Mouse (Mus musculus) heart, postnatal 36 days (tissue): Measurements from ENCODE around the gene Tnmd. TPM values are rescaled to one million over a fixed set of nuclear protein-coding genes. Genes with fewer than 3 reads are reported as not detected.

Experiments
- DNase-seq, 2 experiments: peaks; one replicate each; pipeline ENCODE4 v3.0.0; 2021 to 2022
- intact Hi-C: fragments of 180-260 bp; cut with DNase I; formaldehyde crosslinking; loops from one replicate; pipeline ENCODE4 v1.15.1; 2025
- total RNA-seq, 2 experiments: library from RNA; stranded (reverse); gene quantifications; 2 replicates each; pipeline ENCODE4 v1.2.3; 2021

Tnmd gene
- not detected for total RNA-seq

GRCm38 (mm10) chrX:133850680-133851079 lies at the start of gene Tnmd:
TSS of gene Tnmd (plus strand) at chrX:133850980.
- DNase-seq = no peak
- intact Hi-C loops = no loop called here

DNA sequence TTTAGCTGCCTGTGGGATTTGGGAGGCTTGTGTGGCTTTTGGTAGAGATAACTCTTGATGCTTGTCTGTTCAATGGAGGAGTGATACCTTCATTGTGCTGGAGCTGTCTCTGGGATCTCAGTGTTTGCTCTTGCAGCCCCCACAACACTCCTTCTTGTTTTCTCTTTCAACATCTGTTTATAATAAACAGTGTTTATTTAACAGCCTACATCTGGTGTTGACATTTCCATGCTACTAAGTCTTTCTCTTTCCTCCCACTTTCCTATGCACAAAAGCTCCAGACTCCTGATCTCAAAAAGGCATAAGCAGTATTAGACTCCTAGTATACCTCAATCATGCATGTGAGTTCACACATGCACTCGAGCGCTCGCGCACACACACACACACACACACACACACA lies 2.9 kb downstream of the Tnmd start:
- intact Hi-C loops = no loop called here
- DNase-seq = no peak

- DNase-seq = no peak
- intact Hi-C loops = loop anchor here (5.0 kb wide), 1 partner anchor 132 kb away; no protein-coding TSS in a partner anchor
Observed at GRCm38 (mm10) chrX:133869743-133870142, 19.0 kb downstream of the Tnmd start.

DNA sequence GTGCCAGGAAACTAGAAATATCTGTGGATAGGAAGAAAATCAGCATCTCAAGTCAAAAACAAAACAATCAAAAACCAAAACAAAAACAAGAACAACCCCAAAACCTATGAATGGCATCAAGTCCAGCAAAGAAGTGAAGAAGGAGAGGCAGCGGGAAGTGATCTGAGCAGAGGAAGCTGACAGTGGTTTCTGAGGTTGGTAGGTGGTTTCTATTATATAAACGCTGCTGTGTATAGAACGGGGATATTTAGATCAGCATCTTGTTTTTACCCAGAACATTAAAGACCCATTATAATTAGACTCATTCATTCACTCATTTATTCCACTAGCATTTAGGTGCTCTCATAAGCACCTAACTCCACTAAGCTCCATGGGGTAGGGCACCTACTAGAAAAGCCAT lies 36.5 kb downstream of the Tnmd start:
- intact Hi-C loops = no loop called here

GRCm38 (mm10) chrX:133888111-133888510 lies 37.3 kb downstream of the Tnmd start:
- no peak for DNase-seq
- intact Hi-C loops = no loop called here

More for the DNA sequence above, 36.5 kb downstream of the Tnmd start:
- no peak for DNase-seq

DNA sequence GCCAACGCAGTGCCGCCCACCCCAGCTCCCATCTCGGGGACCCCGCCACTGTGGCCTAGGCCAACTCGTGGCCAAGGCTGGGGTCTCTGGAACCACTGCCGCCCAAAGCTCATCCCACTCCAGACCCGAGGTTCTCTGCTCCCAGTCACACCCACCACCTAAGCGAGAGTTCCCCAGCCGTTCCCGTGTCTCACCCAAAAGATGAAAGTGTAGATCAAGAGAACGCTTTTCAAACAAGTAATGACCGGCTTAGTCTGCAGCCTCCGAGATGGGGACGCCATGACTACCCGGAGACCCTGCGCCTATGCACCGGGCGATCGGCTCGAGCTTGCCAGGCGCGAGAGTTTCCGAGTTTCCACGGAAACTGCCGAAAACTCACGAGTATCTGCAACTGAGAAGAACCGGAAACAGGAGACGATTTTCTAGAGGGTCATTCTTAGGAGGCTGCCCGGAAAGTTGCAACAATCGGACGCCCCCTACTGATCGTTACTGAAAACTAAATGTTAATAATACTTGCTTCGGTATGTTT lies 47.3 kb downstream of the Tnmd start, which contains the start of gene Tspan6:
Gene Tspan6, minus strand, starts transcription at position 416 of the 529 bp plus-strand sequence.
- peak; percentile 75 to 84 for DNase-seq
- intact Hi-C loops = loop anchor here (2.0 to 5.0 kb wide), 3 partner anchors 111 to 206 kb away; no protein-coding TSS in a partner anchor

GRCm38 (mm10) chrX:133908261-133908660 lies 57.5 kb downstream of the Tnmd start, which contains the start of gene Srpx2:
TSS of gene Srpx2 (plus strand) at chrX:133908426.
- intact Hi-C loops = no loop called here
- no peak for DNase-seq

DNA sequence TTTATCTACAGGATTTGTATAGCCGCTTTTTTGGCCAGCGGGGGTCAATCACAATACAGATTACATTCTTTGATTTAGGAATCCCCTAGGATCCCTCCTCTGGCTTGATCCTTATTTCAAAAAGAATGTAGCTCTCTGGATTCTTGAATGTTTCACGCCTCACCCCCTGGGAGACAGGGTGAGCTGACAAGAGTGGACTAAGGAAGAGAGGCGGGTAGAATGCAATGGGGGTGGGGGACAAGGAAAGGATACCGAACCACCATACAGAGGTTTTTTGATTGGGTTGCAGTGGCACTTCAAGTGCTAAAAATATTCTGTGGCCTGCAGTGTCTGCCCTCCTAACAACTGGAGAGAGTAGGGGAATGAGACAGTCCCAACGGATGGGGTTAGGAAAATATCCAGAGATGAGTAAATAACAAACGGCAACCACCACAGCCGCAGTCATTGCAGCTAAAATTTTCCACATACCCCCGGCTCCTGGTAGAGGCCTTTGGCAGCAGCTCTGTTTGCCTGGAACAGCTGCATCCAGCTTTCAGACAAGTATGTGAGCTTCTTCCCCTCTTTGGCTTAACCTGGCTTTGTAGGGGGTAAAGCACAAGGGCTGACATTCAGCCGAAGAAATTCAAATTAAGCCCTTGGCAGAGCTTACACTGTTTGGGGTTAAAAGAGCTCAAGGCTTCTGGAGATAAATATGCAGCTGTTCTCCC lies 60.8 kb downstream of the Tnmd start:
- intact Hi-C loops = no loop called here
- DNase-seq = peak; percentile 10 to 23

DNA sequence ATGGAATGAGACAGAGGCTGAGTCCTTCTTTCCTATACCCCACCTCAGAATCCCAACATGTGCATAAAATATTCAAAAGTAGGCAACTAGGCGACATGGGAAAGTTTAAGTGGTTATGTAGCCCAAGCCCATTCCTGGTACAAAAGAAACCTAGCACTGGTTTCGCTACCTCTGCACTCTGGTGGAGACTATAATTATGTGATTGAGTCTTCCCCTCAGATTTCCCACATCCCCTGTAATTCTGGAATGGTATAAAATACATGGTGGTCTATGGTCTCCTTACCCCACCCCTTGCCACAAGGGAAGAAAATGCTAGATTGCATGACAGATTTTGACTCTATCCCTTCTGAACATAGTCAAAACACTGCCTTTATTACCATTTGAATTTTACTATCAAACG lies 62.2 kb downstream of the Tnmd start:
- no peak for DNase-seq
- intact Hi-C loops = no loop called here

DNA sequence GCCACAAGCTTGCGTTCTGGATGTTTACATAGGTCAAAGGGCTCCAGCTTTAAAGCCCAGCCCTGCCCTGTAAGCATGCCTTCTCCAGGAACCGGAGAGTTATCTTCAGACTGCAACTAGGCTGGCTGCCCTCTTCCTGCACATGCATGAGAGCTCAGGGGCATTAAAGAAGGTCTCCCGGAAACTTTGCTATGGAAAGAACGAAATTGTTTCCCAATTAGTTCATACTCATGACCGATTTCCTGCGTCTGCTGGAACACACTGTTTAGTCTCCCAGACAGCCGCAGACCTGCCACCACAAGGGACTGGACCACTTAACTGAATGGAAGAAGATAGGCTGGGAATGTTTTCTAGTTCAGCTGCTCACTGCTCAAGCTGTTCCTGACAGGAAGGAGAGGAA lies 63.4 kb downstream of the Tnmd start:
- peak in 1 of 2 experiments; percentile 6 for DNase-seq
- intact Hi-C loops = no loop called here

Other genes starting within 250 kb of the Tnmd start
- 10 to 100 TPM in 1 of 2 experiments, 1 to 10 TPM in 1; 9.9 to 11.9 TPM for gene Pcdh19, start 162.0 kb upstream of the Tnmd start, total RNA-seq
- 10 to 100 TPM in 1 of 2 experiments, 1 to 10 TPM in 1; 9.5 to 10.4 TPM for gene Tspan6, start 47.4 kb downstream of the Tnmd start, total RNA-seq
- gene Srpx2, start 57.4 kb downstream of the Tnmd start, total RNA-seq = 1 to 10 TPM; 4.7 to 5.5 TPM
- gene Sytl4, start 130.8 kb downstream of the Tnmd start, total RNA-seq = 1 to 10 TPM; 1.8 to 1.9 TPM
- gene Cstf2, start 208.2 kb downstream of the Tnmd start, total RNA-seq = 10 to 100 TPM; 11.8 to 11.9 TPM